Mouse (Mus musculus): ENCODE results near the gene Sppl3.

GRCm38 (mm10) chr5:115145253-115145968 lies 134.5 kb downstream of the Sppl3 start:
- TF ChIP-seq CTCF (IDR thresholded peaks at IDR 0.05; ENCODE audit: borderline replicate concordance, extremely low read depth, insufficient read depth, insufficient read length) (no peak), POLR2A (IDR thresholded peaks at IDR 0.05; ENCODE audit: borderline replicate concordance, extremely low read depth, insufficient read depth, insufficient read length, poor library complexity, severe bottlenecking) (no peak)
